Comparison of ENCODE assay signal across 9 mouse cellular contexts in the genomic region with DNA sequence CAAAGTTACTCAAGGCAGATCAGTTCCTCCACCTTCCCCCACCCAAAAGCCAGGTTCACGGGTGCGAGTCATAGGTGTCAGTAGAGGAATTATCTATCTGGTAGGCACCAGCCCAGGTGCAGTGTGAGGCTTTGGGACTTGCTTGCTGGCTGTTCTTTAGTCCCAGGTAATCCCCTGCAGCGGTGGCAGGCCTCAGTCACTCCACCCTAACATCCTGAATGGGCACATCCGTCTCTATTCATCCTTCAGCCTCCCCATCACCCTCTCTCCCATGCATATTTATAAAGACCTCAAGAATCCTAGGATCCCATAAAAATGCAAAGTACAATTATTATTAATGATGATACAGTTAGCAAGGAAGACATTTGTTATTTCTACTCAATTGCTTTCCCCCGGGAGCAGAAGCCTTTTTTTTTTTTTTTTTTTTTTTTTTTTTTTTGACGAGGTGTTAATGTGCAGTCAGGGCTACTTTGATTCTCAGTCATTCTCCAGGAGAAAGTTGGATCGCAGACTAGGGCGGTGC.
DNase-seq lines count a peak whose midpoint lies in the region; ATAC-seq and TF ChIP-seq lines count a peak whose summit lies in the region.
"Had no signal": no experiment of that assay in that cellular context is flagged by ENCODE, and none has a peak within 500 bp of the region (broad histone marks: within the 10 kb centered on the region; RNA-seq: fewer than 3 reads in every experiment).

No protein-coding gene starts in this region.

- peak overlapping the region; percentile 19; the same call in 1 of the 2 replicates for H3K9ac ChIP-seq in limb, embryonic 13.5 days
- no peak overlapping the region for H3K9ac ChIP-seq in stomach, postnatal 0 days (ENCODE audit: low read length)

- no peaks in the 10 kb centered on the region for H3K36me3 ChIP-seq in limb, embryonic 13.5 days
- H3K36me3 ChIP-seq in stomach, postnatal 0 days (ENCODE audit: control insufficient read depth, insufficient read depth, low read length), result no peaks in the 10 kb centered on the region

- intact Hi-C loops in gastrocnemius, adult 2 months (cut with DNase I), result loop anchor here (5.0 kb wide), 1 partner anchor 217 kb away; no protein-coding TSS in a partner anchor
- intact Hi-C loops in gastrocnemius, postnatal 14 days (cut with DNase I; ENCODE audit: low total_unique reads), result no loop called here

- H3K4me2 ChIP-seq in limb, embryonic 13.5 days (replicated peaks), result peak overlapping the region; percentile 78
- peak overlapping the region; percentile 75 for H3K4me2 ChIP-seq in stomach, postnatal 0 days (replicated peaks; ENCODE audit: low read depth)

- DNase-seq in gastrocnemius, adult 2 months, result no peak
- no peak for DNase-seq in gastrocnemius, postnatal 14 days
- DNase-seq in right cerebral cortex, postnatal 4 days, result peak; percentile 16
- no peak for DNase-seq in right cerebral cortex, adult 18-20 months
- DNase-seq in stomach, postnatal 0 days (ENCODE audit: low spot score), result no peak

- H3K4me1 ChIP-seq in limb, embryonic 13.5 days, result peaks cover 21% of the 10 kb centered on the region
- H3K4me1 ChIP-seq in stomach, postnatal 0 days (replicated peaks; ENCODE audit: control insufficient read depth, insufficient read depth), result no peaks in the 10 kb centered on the region
- H3K4me1 ChIP-seq: megakaryocyte, embryonic 14.5 days had no signal

- no peak for TF ChIP-seq CTCF in gastrocnemius, adult 2 months (IDR thresholded peaks at IDR 0.05)
- TF ChIP-seq CTCF in stomach, postnatal 0 days (IDR thresholded peaks at IDR 0.05; ENCODE audit: low read depth), result no peak

- 20% methylated on average over 8 of the region's 8 CpGs for WGBS in limb, embryonic 13.5 days
- WGBS in stomach, postnatal 0 days, result 28% methylated on average over 8 of the region's 8 CpGs

- peak overlapping the region; percentile 66 for H3K4me3 ChIP-seq in gastrocnemius, adult 2 months
- H3K4me3 ChIP-seq in limb, embryonic 13.5 days, result peak overlapping the region; percentile 44
- peak overlapping the region; percentile 44; the same call in 1 of the 2 replicates for H3K4me3 ChIP-seq in stomach, postnatal 0 days (ENCODE audit: low read depth, low read length)
- H3K4me3 ChIP-seq: megakaryocyte, embryonic 14.5 days had no signal

- H3K27me3 ChIP-seq in limb, embryonic 13.5 days, result no peaks in the 10 kb centered on the region
- no peaks in the 10 kb centered on the region for H3K27me3 ChIP-seq in stomach, postnatal 0 days (ENCODE audit: control insufficient read depth, insufficient read depth, low read length)

- H3K27ac ChIP-seq in gastrocnemius, adult 2 months, result peak overlapping the region; percentile 65
- peak overlapping the region; percentile 94 for H3K27ac ChIP-seq in limb, embryonic 13.5 days
- no peak overlapping the region for H3K27ac ChIP-seq in stomach, postnatal 0 days (replicated peaks)

- TF ChIP-seq EP300 in stomach, postnatal 0 days (optimal IDR thresholded peaks at IDR 0.05), result no peak

- ATAC-seq in limb, embryonic 13.5 days (ENCODE audit: low FRiP score, low read depth), result no peak
- ATAC-seq in stomach, postnatal 0 days (ENCODE audit: low FRiP score, low TSS enrichment), result no peak
- no peak for ATAC-seq in inflammation-experienced regulatory T-cells, adult 6 months
- no peak for ATAC-seq in megakaryocyte progenitor cell, adult 5-6 weeks (replicated peaks; ENCODE audit: poor library complexity)

- no peaks in the 10 kb centered on the region for H3K9me3 ChIP-seq in limb, embryonic 13.5 days
- no peaks in the 10 kb centered on the region for H3K9me3 ChIP-seq in stomach, postnatal 0 days (ENCODE audit: control insufficient read depth, low read length)
- H3K9me3 ChIP-seq: megakaryocyte, embryonic 14.5 days had no signal
